Comparison of ENCODE assay signal across 27 mouse cellular contexts in the genomic region with DNA sequence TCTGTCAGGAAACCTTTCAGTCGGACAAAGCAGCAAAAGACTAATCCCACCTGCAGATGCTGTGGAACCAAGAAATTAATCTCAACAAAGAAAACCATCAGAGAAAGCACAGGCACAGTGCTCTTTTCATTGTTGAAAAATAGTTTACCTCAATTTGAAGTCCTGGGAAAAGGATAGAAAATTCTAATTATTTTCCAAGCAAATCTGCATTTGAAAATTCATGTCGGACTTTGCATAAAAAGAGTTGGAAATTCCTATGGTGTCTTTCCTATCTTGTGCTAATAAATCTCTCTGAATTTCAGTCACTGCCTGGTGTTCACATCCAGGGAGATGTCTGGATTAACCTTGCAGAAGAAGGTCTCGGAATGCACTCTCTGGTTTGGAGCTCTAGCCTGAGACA. TPM values are rescaled to one million over a fixed set of nuclear protein-coding genes. Genes with fewer than 3 reads are reported as not detected.
DNase-seq lines count a peak whose midpoint lies in the region; ATAC-seq and TF ChIP-seq lines count a peak whose summit lies in the region.
"Had no signal": no experiment of that assay in that cellular context is flagged by ENCODE, and none has a peak within 500 bp of the region (broad histone marks: within the 10 kb centered on the region; RNA-seq: fewer than 3 reads in every experiment).

A gene (plus strand): TSS at position 301 of the 400 bp plus-strand sequence.

- no peak within 1 kb of the TSS for H3K4me3 ChIP-seq in layer of hippocampus, adult 2 months
- no peak within 1 kb of the TSS for H3K4me3 ChIP-seq in cortical plate, adult 2 months (ENCODE audit: insufficient read depth, low read length)
- H3K4me3 ChIP-seq: forebrain, embryonic 13.5 days; kidney, embryonic 15.5 days; megakaryocyte, embryonic 14.5 days; midbrain, embryonic 15.5 days had no signal

- TF ChIP-seq CTCF in layer of hippocampus, adult 2 months (conservative IDR thresholded peaks at IDR 0.05), result no peak
- TF ChIP-seq CTCF in cortical plate, adult 2 months (IDR thresholded peaks at IDR 0.05; ENCODE audit: extremely low read depth, insufficient read depth, low read length), result no peak

- H3K27ac ChIP-seq in layer of hippocampus, adult 2 months, result no peak within 1 kb of the TSS
- H3K27ac ChIP-seq in cortical plate, adult 2 months (ENCODE audit: insufficient read depth, low read length), result no peak within 1 kb of the TSS
- H3K27ac ChIP-seq: forebrain, embryonic 13.5 days; hindbrain, postnatal 0 days; kidney, embryonic 15.5 days; liver, embryonic 14.5 days; midbrain, embryonic 15.5 days; stomach, postnatal 0 days had no signal

- no peaks in the 10 kb centered on the region; the same call in 1 of the 2 replicates for H3K4me1 ChIP-seq in cortical plate, adult 2 months (ENCODE audit: control insufficient read depth, insufficient read depth, low read length)
- H3K4me1 ChIP-seq: kidney, embryonic 15.5 days; megakaryocyte, embryonic 14.5 days; midbrain, embryonic 15.5 days had no signal

- DNase-seq in layer of hippocampus, adult 2 months (ENCODE audit: low spot score in 2 of 2), result no peak
- no peak for DNase-seq in layer of hippocampus, adult 9-11 months
- no peak for DNase-seq in layer of hippocampus, postnatal 14 days (ENCODE audit: low spot score in 2 of 2)
- no peak for DNase-seq in left cerebral cortex, postnatal 25 days (ENCODE audit: low spot score in 2 of 2)
- no peak for DNase-seq in kidney, postnatal 25 days
- DNase-seq: adrenal gland, adult 8-10 months; B cell, adult 2 months; cerebellum, adult 8-10 months; cerebellum, postnatal 36 days; gastrocnemius, postnatal 14 days; heart, adult 11 months; kidney, postnatal 4 days; right cerebral cortex, postnatal 14 days had no signal

- TF ChIP-seq POLR2A in cortical plate, adult 2 months (IDR thresholded peaks at IDR 0.05; ENCODE audit: extremely low read depth, insufficient read depth, low read length), result no peak

- intact Hi-C loops in left cerebral cortex, postnatal 25 days (cut with DNase I), result no loop called here

- no peak for ATAC-seq in monocyte, adult 5-6 weeks (replicated peaks; ENCODE audit: insufficient number of reproducible peaks, low FRiP score, low TSS enrichment, poor library complexity, severe bottlenecking)
- ATAC-seq: forebrain, embryonic 13.5 days; hindbrain, postnatal 0 days; intestine, postnatal 0 days; midbrain, embryonic 15.5 days had no signal

RNA-seq across cellular contexts. Expression of the gene that starts here (rescaled TPM):
- total RNA-seq in layer of hippocampus, adult 2 months (2021), result 100 to 1,000 TPM; 153 to 160 TPM
- 34.8 and 44.2 TPM in 2 replicates for polyA plus RNA-seq in cortical plate, adult 2 months (2012; rRNA removed)
- 100 to 1,000 TPM; 127 to 131 TPM for total RNA-seq in layer of hippocampus, postnatal 14 days (2021)
- total RNA-seq in left cerebral cortex, postnatal 25 days (2021), result 100 to 1,000 TPM; 122 to 155 TPM
- total RNA-seq in monocyte, adult 5-6 weeks (2017), result not detected in 3 replicates
- total RNA-seq: CH12.LX; hematopoietic stem cell, adult 5-6 weeks had no signal
- polyA plus RNA-seq: G1E; heart, embryonic 11.5 days had no signal

Comparison
In these comparisons a context has a peak if more than half of its experiments do, and no peak if none do; other contexts are left out.
1. RNA of the gene that starts here (total RNA-seq): 153 to 160 TPM in layer of hippocampus, adult 2 months, 122 to 155 TPM in left cerebral cortex, postnatal 25 days and 127 to 131 TPM in layer of hippocampus, postnatal 14 days; not detected in monocyte, adult 5-6 weeks; every median in the first group is over 100 times any median in the second.